Mouse (Mus musculus) liver (tissue): ENCODE data around the gene Rdh16.
"Not testable (repeated sequence)": the region's sequence is repeated elsewhere in the genome, so short reads cannot be mapped to it uniquely, and the experiment has no call there.

ENCODE experiments used
- DNase-seq: peaks from one replicate; pipeline ENCODE4 v3.0.0-alpha.2; 2020; ENCODE audit warnings: mixed read lengths

The Rdh16 gene

DNA sequence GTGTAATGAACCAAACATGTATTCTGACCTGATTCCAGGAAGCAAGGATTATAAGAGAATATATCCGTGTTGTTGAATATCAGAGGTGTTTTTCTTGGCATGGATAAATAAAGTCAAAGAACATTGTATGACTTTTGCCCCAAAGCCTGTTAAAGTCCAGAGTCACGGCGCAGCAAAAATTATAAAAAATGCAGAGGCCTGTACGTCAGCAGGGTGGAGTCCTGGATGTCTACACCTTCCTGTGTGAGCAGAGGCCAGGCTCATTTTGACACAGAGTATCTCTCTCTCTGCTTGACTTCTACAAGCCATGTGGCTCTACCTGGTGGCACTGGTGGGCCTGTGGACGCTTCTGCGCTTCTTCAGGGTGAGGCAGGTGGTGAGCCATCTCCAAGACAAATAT is at the start of gene Rdh16:
Gene Rdh16, plus strand, starts transcription at position 262 of the 400 bp plus-strand sequence.
- DNase-seq: no peak

DNA sequence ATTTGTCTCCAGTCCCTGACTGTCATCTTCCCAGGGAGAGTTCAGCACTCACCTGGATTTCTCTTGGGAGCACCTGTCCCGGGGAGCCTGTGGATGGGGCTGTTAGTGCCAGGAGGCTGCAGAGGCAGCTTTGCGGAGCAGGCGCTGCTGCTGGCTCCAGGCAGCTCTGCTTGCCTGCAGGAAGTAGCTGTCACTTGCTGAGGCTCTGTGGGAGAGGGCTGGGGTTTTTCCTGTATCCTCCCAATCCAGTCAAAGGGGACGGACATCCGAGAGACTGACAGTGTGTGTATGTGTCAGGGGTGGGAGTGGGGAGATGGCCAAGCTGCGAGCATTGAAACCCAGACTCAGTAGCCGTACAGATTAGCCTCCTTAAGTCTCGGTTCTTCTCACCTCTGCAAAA is 49.4 kb upstream of the Rdh16 start, which contains the start of gene Gpr182:
Gene Gpr182, minus strand, starts transcription at position 185 of the 400 bp plus-strand sequence.
- DNase-seq: peak; percentile 32

DNA sequence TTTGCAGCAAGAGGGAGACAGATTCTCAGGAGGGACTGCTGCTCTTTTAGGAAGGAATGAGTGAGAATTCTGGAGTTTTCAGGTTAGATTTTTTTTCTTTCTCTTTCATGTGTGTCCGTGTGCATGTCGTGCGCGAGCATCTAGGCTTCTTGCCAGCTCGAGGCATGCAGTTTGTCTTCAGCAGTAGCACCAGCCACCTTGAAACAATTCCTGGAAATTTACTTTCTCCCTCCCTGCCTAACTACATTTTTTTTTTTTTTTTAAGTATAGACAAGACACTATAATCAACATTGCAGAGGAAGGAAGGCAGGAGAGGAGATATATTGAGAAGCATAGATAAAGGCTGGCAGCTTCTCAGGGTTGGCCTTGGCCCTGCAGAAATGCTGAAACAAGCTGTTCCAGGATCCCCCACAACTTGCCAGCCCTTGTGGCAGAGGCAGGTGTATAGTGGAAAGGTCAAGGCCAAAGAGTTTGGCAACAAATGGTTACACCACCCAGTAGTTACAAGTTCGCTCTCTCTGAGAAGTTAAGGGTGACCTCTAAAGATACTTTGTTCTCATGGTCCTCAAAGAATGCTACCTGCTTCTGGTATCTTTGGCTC is 46.3 kb upstream of the Rdh16 start:
- DNase-seq: no peak

DNA sequence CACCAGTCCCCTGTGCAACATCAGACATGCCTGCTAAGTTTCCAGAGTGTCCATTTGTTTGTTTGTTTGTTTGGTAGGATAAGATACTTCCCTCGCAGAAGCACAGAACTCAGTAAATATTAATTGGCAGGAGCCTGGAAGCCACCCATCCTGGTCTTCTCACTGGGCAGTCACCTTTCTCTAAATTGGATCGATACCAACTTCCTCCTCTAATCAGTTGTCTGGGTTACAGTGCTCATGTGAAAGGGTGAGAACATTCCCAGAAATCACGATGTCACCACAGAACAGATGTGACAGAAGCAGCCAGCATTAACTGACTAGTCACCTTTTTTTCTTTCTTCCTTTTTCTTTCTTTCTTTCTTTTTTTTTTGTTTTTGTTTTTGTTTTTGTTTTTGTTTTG is 45.7 kb upstream of the Rdh16 start:
- DNase-seq: no peak

DNA sequence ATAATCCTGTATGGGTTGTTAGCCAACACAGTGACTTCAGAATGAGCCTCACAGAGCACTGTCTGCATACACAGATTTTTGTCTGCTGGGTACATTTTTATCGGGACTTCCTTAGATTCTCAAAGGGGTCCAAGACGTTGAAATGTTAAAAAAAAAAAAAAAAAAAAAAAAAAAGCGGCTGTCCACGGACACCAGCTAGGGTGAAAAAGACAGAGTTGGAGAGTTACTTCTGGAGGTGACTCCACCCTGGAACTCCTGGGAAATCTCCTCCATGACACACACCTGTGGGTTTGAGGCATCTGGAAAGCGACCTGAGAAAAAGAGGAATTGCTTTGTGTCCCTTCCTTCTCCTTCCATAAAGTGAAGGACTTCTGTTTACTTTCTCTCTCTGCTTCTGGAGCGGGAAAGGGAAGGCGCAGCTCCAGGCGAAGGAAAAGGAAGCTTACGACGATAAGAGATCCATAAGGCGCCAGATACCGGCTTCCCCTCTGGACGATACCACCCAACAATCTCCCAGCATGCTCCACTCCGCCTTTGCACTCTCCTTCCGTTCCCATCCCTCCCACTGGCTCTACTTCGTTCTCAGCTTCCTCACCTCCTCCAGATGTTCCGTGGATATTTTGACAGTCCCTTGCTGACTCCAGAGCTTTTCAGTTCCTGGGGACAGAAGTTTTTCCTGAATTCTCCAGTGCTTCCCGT is 45.0 kb upstream of the Rdh16 start:
- DNase-seq: peak; percentile 33

DNA sequence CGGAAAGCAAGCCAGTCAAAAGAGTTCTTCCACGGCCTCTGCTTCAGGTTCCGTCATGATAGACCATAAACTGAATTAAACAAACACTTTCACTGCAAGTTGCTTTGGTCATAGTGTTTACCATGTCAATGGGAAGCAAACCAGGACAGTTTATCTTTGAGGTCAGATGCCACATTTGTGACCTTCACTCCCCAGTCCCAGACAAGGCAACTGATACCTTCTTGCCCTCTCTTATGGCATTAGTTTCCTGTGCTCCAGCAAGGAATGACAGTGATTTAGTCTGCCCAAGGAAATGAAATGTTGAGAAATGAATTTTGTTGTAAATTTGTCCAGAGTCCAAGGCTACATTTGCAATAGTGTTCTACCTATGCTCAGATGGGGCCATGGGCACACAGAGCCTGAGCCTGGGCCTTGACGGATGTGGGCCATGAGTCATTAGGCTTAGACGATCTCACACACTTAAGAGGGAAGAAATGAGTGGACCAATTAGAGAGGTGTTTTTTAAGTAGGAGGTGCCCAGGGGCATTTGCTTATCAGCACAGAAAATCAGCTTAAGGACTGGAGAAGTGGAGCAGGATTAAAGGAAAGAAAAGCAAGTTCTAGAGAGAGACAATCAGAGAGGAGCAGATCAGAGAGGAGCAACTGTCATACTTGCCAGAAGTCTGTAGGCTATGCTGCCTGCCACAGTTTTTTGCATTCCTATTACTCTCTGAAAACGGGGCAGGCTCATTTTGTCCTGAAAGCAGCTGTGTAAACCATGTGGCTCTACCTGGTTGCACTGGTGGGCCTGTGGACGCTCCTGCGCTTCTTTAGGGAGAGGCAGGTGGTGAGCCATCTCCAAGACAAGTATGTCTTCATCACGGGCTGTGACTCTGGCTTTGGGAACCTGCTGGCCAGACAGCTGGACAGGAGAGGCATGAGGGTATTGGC is 41.5 kb upstream of the Rdh16 start, which contains the start of the genes Rdh1 and Rdh16f1:
Gene Rdh1, plus strand, starts transcription at position 541 of the 930 bp plus-strand sequence.
Gene Rdh16f1, plus strand, starts transcription at position 607 of the 930 bp plus-strand sequence.
- DNase-seq: peak; percentile 1

DNA sequence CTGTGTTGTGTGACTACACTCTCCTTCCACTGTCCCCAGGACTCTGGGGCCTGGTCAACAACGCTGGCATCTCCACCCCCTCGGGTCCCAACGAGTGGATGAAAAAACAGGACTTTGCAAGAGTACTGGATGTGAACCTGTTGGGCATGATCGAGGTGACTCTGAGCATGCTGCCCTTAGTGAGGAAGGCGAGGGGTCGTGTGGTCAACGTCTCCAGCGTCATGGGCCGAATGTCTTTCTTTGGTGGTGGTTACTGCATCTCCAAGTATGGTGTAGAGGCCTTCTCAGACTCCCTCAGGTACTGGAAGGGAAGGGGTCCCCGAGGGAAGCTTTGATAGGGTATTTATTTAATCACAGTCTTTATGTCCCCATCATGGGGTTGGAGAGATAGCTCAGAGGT is 38.0 kb upstream of the Rdh16 start:
- not testable (repeated sequence) for DNase-seq

DNA sequence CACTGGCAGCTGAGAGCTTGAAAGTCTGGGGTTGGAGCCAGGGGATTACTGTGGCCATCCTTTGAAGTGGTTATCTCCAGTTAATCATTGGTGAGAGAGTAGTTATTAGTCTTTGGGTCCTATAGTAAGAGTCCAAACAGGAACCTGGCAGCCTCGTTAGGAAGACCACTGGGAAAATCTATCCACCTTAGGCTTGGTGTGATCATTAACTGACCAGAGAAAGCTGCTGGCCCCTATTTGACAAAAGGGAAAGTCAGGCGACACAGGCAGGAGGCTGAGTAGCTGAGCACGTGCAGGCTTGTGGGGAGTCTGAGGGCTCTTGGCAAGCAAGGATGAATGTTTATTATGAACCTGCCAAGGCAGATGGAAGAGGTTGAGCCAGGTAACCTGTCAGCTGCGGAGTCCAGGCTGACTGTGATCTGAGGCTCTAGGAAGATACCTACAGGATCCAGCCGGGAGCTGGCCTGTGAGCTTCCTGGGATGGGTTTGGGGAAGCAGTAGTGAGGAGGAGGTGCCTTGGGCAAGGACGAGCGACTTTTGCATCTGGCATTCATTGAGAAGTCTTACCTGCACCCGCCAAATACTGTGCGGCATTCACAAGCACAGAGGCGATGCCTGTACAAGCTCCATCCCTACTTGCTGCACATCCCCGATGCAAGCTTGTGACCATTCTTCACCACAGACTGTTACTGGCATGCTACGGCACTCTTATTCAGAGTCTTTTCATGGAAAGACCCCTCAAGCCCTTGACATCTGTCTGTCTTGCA is 36.9 kb upstream of the Rdh16 start:
- no peak for DNase-seq

DNA sequence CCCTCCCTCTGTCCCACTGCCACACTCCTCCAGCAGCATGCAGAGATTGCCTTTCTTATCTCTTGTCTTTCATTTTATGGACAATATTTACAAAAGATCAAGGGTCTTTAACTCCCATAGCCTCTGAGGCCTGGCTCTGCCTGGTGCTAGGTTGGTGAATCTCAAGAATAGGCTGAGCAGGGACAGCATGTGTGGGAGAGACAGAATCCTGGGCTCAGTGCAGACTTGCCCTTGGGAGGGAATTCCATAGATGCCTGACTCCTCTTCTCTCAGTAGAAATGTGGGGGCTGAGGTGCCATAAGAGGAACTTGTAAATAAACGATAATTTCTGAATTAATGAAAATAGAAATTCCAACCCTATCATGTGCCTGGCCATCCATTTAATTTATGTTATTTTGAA is 34.4 kb upstream of the Rdh16 start:
- no peak for DNase-seq

DNA sequence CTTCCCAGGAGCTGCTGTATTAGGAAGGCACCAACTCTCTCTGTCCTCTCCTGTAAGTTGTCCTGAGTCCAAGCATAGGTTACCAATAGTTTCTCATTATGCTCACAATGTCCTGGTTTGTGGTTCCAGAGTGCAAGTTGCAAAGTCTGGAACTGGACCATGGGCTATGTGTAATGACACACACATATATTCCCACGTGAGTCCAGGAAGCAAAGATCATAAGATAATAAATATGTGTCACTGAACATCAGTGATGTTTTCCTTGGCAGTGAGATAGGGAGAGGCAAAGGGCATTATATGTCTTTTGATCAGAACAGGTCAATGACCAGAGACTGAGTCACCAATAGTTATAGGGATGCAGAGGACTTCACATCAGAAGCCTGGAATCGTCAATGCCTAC is 24.9 kb upstream of the Rdh16 start, which contains the start of gene Rdh9:
Gene Rdh9, plus strand, starts transcription at position 376 of the 400 bp plus-strand sequence.
- DNase-seq: no peak

DNA sequence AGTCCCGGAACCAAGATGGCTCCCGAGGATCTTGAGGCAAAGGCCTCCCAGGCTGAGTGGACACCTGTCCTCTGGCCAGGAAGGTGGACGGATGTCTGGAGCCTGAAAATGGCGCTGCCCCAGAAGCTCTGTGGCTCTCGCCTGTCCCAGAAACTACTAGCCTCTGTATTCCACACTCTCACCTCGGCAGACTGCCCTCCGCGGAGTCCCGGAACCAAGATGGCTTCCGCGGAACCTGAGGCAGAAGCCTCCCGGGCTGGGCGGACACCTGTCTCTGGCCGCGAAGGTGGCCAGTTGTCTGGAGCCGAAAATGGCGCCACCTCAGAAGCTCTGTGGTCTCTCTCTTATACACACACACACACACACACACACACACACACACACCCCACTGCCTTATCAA is 18.6 kb upstream of the Rdh16 start:
- not testable (repeated sequence) for DNase-seq

DNA sequence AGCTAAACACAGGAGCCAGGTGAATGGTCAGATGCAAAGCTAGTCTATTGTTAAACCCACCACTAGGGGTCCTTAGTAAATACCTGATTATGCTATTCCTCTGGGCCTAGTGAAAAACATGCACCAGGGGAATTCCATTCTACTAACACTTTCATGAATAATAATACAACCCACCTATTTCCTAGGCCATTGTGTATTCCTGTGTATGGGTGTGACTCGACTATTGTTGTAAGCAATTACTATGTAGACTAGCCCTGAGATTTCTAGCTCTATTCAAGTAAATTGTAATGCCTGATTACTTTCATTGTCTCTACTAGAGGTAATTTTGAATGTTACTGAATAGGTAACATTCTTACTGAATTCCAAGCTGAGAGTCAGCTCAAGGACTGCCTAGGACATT is 15.5 kb upstream of the Rdh16 start:
- not testable (repeated sequence) for DNase-seq

DNA sequence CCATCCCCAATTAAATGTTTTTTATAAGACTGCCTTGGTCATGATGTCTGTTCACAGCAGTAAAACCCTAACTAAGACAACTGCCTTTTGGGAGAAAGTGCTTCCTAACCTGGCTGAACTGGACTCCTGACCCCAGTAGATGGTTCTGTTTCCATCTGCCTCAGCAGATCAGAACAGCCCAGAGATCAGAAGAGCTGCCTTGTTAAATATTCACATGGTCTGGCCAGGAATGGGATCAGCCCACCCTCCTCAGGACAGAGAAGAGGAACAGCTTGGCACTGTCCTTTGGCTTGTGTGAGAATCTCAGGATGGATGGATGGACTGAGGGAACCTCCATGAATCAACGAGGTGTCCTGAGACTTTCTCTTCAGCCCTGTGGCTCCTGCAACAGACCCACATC is 1.7 kb upstream of the Rdh16 start:
- no peak for DNase-seq

DNA sequence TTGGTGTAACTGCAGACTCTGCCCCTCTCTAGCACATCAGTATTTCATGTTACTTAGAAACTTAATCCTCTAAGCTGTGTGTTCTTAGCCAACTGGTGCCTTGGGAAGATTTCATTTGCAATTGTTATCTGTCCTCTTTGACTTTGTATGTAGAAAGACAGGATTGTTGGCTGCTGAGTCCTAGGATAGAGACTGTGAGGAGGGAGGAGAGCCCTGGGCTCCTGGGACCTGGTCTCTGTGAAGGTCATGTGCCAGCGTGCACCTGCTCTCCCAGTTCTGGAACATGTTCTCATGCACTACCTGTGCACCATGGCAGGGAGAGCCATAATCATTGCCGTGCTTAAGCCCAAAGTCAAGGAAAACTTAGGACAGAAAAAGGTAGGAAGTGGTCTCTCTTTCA is 660 bp downstream of the Rdh16 start:
- no peak for DNase-seq

DNA sequence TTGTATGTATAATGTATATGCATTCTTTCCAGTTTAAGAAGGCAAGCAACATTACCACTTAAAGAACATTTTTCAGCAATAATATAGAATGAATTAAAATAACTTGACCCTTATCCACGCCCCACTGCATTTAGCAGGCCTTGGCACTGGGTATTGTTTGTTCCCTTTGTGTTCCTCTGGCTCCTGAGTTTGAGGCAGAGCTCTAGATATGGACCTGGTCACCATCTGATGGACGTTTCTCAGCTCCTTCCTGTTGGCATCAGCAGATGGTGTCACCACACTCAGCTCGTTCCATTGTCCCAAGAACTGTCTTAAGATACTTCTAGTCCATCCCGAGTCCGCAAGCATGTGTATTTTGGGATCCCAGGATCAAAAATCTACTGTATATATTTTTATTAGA is 1.3 kb downstream of the Rdh16 start:
- no peak for DNase-seq

DNA sequence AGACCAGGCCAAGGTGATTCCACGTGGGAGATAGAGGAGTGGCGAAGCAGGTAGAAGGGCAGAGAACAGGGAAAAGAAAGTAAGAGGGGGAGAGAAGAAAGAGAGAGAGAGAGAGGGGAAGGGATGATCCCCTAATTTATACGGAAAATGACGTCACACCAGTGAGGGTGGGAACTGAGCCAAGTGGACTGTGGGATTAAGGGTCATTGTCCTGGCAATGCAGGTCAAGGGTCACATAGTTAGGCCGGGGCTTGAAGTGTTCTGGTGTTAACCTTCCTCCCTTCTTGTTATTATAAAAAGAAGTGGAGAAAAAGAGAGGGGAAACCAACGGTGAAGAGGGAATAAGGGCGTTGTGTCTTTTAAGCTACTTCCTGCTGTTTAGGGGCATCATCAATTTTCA is 3.5 kb downstream of the Rdh16 start:
- no peak for DNase-seq

DNA sequence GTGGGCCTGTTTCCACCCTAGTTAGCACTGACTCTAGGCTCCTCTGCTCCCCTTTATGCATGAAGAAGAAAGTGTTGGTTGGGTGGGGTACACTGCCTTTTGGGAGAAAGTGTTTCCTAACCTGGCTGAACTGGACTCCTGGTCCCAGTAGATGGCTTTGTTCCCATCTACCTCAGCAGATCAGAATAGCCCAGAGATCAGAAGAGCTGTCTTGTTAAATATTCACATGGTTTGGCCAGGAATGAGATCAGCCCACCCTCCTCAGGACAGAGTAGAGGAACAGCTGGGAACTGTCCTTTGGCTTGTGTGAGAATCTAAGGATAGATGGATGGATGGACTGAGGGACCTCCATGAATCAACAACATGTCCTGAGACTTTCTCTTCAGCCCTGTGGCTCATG is 14.9 kb downstream of the Rdh16 start:
- no peak for DNase-seq

DNA sequence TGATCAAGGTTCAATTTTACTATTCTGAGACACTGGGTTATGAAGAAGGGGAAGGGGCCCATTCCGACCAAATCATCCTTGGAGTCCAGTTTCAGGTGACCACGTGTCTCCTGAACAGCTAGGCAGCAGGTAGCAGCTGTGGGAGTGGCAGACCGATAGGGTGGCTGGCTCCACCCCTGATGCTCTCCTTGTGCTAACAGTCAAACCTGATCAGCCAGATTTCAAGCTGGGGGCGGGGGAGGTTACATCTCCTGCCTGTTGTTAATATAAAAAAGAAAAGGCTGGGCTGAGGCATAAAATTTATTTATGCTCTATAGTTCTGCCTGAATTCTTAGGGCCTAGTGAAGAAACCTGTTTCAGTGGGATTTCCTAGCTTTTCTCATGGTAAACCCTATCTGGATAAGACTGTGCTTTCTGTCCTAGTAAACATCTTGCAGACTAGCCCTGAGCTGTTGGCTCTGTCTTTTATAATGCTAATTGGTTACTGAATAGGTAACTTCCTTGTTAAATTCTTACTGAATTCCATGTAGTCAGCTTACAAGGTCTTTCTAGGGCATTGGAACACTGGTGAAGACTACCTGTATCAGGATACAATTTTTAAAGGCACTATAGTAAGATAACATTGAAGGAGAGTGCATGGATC is 16.4 kb downstream of the Rdh16 start:
- DNase-seq: not testable (repeated sequence)

DNA sequence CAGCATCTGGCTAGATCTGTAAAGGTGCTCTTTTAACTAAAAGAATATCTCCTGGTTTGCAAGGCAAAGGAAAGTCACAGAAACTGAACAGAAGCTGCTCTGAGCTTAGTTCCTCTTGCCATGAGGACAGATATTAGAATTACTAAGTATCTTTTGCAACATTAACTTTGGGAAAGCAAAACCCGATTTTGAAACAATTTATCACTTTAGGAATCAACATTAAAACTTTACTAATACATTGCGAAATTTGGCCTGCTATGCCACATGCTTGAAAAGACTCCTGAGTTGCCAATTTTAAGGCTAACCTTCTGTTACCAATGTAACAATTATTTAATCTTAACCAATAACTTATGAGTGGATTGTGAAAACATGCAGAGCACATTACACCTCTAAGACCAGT is 20.9 kb downstream of the Rdh16 start:
- not testable (repeated sequence) for DNase-seq

DNA sequence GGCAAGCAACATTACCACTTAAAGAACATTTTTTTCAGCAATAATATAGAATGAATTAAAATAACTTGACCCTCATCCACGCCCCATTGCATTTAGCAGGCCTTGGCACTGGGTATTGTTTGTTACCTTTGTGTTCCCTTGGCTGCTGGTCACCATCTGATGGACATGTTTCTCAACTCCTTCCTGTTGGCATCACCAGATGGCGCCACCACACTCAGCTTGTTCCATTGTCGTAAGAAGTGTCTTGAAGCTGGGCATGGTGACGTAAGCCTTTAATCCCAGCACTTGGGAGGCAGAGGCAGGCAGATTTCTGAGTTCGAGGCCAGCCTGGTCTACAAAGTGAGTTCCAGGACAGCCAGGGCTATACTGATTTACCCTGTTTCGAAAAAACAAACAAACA is 24.4 kb downstream of the Rdh16 start:
- peak; percentile 17 for DNase-seq

DNA sequence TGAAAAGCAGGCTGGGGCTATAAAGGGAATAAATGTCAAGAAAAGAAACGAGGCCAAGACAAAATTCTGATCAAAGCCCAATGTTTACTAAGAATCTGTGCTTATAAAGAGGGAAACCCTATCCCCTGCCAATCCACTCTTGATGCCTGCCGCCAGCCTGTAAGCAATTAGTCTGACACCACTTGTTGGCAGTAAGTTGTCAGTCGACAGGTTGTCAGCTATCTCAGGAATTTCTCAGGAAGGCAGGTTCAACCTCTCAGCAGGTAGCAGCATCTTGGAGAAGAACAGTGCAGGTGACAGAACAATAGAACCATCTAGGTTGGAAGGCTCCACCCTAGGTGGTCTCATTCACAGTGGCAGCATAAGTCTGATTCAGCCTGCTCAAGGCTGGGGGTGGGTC is 28.2 kb downstream of the Rdh16 start:
- no peak for DNase-seq

DNA sequence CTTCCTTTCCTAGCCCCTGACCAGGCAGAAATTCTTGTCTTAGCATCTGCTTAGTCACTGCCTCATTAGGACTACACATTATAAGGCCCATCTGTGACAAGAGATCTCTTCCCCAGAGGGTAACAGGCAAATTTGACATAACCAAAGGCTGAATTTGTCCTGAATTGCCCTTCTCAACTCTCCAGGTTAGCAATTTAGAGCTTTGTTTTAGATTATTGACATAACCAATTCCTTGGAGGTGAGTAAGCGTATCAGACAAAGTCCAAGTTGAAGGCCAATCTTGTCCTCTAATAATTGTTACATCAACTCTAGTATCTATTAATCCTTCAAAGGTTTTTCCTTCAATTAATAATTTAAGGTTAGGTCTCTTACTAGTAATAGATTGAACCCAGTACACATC is 33.2 kb downstream of the Rdh16 start:
- not testable (repeated sequence) for DNase-seq
